Mouse (Mus musculus) heart, adult 2 months (tissue): ENCODE data around the gene Sertad3. TPM values are rescaled to one million over a fixed set of nuclear protein-coding genes. Genes with fewer than 3 reads are reported as not detected.

ENCODE experiments used
- DNase-seq, 2 experiments: peaks; one replicate each; pipeline ENCODE4 v3.0.0; 2021
- H3K27ac ChIP-seq: fragments of 200-600 bp; 2 replicates; pipeline ENCODE4 v1.8.1; 2022
- H3K27me3 ChIP-seq: fragments of 200-500 bp; 2 replicates; pipeline ENCODE4 v1.6.1; 2012; ENCODE audit warnings: mild to moderate bottlenecking, low read length, inconsistent platforms, mixed read lengths; ENCODE audit not compliant: control insufficient read depth, insufficient read depth
- H3K36me3 ChIP-seq: fragments of 200-500 bp; 2 replicates; pipeline ENCODE4 v1.6.1; 2012; ENCODE audit warnings: low read length, inconsistent platforms; ENCODE audit not compliant: control insufficient read depth, insufficient read depth
- H3K4me1 ChIP-seq: fragments of 200-500 bp; 2 replicates; pipeline ENCODE4 v1.6.1; 2011; ENCODE audit warnings: low read length; ENCODE audit not compliant: control insufficient read depth, insufficient read depth
- H3K4me3 ChIP-seq: fragments of 200-600 bp; 2 replicates; pipeline ENCODE4 v1.8.1; 2022
- H3K79me2 ChIP-seq: fragments of 200-500 bp; replicated peaks from 2 replicates; pipeline ENCODE4 v1.6.1; 2012; ENCODE audit warnings: mild to moderate bottlenecking, inconsistent platforms, low read length, moderate library complexity, mixed read lengths; ENCODE audit not compliant: control insufficient read depth, insufficient read depth
- H3K9ac ChIP-seq: fragments of 200-500 bp; 2 replicates; pipeline ENCODE4 v1.6.1; 2012; ENCODE audit warnings: low read depth, mild to moderate bottlenecking, control low read depth, inconsistent platforms, low read length, mixed read lengths
- CTCF ChIP-seq: fragments of 200-600 bp; IDR thresholded peaks from 2 replicates; pipeline ENCODE4 v1.8.1; 2022; ENCODE audit warnings: antibody characterized with exemption, mild to moderate bottlenecking, moderate library complexity
- EP300 ChIP-seq: fragments of 200-500 bp; IDR thresholded peaks from 2 replicates; pipeline ENCODE4 v1.6.1; 2011; ENCODE audit warnings: low read depth, low read length, control low read depth; ENCODE audit not compliant: insufficient read depth
- POLR2A ChIP-seq: fragments of 200-500 bp; IDR thresholded peaks from 2 replicates; pipeline ENCODE4 v1.6.1; 2011; ENCODE audit warnings: mild to moderate bottlenecking, low read depth, low read length, control low read depth; ENCODE audit not compliant: insufficient read depth
- WGBS: fragments of 180-500 bp; shearing (Covaris S2); methylation state at CpG from one replicate; pipeline ENCODE4 v1.1.7; 2018; 5-methylcytosine and 5-hydroxymethylcytosine counted together
- intact Hi-C: fragments of 180-260 bp; cut with DNase I; formaldehyde crosslinking; loops from one replicate; pipeline ENCODE4 v1.15.1; 2025
- polyA plus RNA-seq: library from polyadenylated mRNA; depleted of rRNA; stranded (reverse); fragments of >200 nt; gene quantifications from 2 replicates; pipeline ENCODE4 v1.2.3, GENCODE M21; 2012; rRNA removed
- total RNA-seq, 2 experiments: library from RNA; stranded (reverse); gene quantifications; 2 replicates each; pipeline ENCODE4 v1.2.3; 2021

The Sertad3 gene
- total and polyA plus RNA-seq, 3 experiments: 3.5 to 6.9 (median 6.2) TPM

GRCm38 (mm10) chr7:27518314-27518713 lies 44.7 kb downstream of the Sertad3 start:
- no peak for DNase-seq

DNA sequence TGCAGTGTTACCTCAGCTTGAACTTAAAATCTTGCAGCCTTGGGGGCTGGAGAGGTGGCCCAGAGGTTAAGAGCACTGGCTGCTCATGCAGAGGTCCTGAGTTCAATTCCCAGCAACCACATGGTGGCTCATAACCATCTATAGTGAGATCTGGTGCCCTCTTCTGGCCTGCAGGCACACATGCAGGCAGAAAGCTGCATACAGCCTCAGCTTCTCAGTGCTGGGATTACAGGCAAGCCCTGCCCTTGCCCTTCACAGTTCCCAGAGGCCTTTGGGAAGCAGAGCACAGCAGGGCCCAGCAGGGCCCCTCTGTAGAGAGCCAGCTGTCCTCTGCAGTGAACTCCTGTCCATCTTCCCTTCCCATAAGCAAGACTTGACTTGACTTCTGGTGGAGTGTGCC lies 46.5 kb downstream of the Sertad3 start:
- H3K27me3 ChIP-seq: no peaks in the 10 kb centered on the region
- no peaks in the 10 kb centered on the region for H3K36me3 ChIP-seq
- intact Hi-C loops: no loop called here
- H3K4me3 ChIP-seq: no peak overlapping the region
- H3K9ac ChIP-seq: no peak overlapping the region
- no peaks in the 10 kb centered on the region for H3K4me1 ChIP-seq
- no peak overlapping the region for H3K27ac ChIP-seq
- no peaks in the 10 kb centered on the region for H3K79me2 ChIP-seq
- no peak for DNase-seq
- peak; percentile 31; the same call in 1 of the 2 replicates for TF ChIP-seq CTCF
- no peak for TF ChIP-seq POLR2A
- TF ChIP-seq EP300: no peak

More at GRCm38 (mm10) chr7:27518314-27518713, 44.7 kb downstream of the Sertad3 start:
- no peak overlapping the region for H3K27ac ChIP-seq
- no peak overlapping the region for H3K9ac ChIP-seq
- no peak overlapping the region for H3K4me3 ChIP-seq
- H3K79me2 ChIP-seq: no peaks in the 10 kb centered on the region
- WGBS: 86% methylated on average over 9 of the region's 9 CpGs
- no peaks in the 10 kb centered on the region for H3K36me3 ChIP-seq
- no peaks in the 10 kb centered on the region for H3K27me3 ChIP-seq
- H3K4me1 ChIP-seq: no peaks in the 10 kb centered on the region
- no peak for TF ChIP-seq EP300
- intact Hi-C loops: no loop called here

GRCm38 (mm10) chr7:27520599-27520998 lies 47.0 kb downstream of the Sertad3 start:
- no peak overlapping the region for H3K9ac ChIP-seq
- H3K79me2 ChIP-seq: no peaks in the 10 kb centered on the region
- intact Hi-C loops: no loop called here
- DNase-seq: no peak
- H3K27me3 ChIP-seq: no peaks in the 10 kb centered on the region
- WGBS: 45% methylated on average over 1 of the region's 1 CpGs
- no peak for TF ChIP-seq CTCF
- no peak for TF ChIP-seq EP300
- TF ChIP-seq POLR2A: no peak
- H3K36me3 ChIP-seq: no peaks in the 10 kb centered on the region
- H3K4me3 ChIP-seq: no peak overlapping the region
- no peak overlapping the region for H3K27ac ChIP-seq
- no peaks in the 10 kb centered on the region for H3K4me1 ChIP-seq

DNA sequence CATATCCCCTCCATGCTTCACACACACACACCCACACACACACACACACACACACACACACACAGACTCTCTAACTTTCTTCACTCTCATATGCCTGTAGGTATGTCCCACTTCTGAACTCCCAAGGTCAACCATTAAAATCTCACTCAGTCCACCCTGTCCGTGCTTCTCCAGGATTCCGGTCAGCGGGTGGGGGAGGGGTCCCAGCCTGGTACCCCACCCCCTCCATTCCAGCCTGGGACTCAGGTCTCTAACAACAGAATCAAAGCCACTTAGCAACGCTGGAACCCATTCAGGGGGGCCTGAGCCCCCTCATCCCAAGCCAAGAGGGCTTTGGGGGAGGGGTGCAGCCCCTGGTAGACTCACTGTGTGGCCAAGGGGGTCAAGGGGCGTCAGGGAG lies 49.4 kb downstream of the Sertad3 start, which contains the start of gene Hipk4:
Gene Hipk4 (plus strand): TSS at position 301 of the 400 bp plus-strand sequence.
- WGBS: 67% methylated on average over 5 of the region's 5 CpGs
- no peaks in the 10 kb centered on the region for H3K79me2 ChIP-seq
- H3K27ac ChIP-seq: no peak within 1 kb of the TSS
- no peak within 1 kb of the TSS for H3K9ac ChIP-seq
- no peaks in the 10 kb centered on the region for H3K27me3 ChIP-seq
- H3K36me3 ChIP-seq: no peaks in the 10 kb centered on the region
- no peak within 1 kb of the TSS for H3K4me3 ChIP-seq
- intact Hi-C loops: no loop called here
- DNase-seq: no peak
- H3K4me1 ChIP-seq: no peaks in the 10 kb centered on the region
- no peak for TF ChIP-seq CTCF
- TF ChIP-seq POLR2A: no peak
- TF ChIP-seq EP300: no peak

DNA sequence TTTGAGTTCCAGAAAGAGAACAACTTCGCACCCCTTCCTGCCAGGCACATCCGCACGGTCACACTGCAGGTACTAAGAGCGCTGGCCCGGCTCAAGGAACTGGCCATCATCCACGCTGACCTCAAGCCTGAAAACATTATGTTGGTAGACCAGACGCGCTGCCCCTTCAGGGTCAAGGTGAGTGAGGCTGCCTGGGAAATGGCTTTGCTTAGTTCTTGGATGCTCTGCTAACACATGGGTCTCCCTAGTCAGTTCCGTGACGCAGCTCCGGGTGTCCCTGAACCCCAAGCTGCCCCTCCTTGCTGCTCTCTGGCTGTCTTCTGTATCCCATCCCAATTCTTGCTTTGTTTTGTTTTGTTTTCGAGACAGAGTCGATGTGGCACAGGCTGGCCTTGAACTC lies 50.2 kb downstream of the Sertad3 start:
- Histone ChIP-seq H3K4me1 (no peaks in the 10 kb centered on the region), H3K4me3 (no peak overlapping the region), H3K36me3 (no peaks in the 10 kb centered on the region), H3K27me3 (no peaks in the 10 kb centered on the region), H3K27ac (no peak overlapping the region), H3K9ac (no peak overlapping the region), H3K79me2 (no peaks in the 10 kb centered on the region)
- intact Hi-C loops: no loop called here
- DNase-seq: no peak
- TF ChIP-seq POLR2A: no peak
- TF ChIP-seq EP300: no peak
- no peak for TF ChIP-seq CTCF
- WGBS: 93% methylated on average over 13 of the region's 13 CpGs

- Histone ChIP-seq H3K4me1 (no peaks in the 10 kb centered on the region), H3K79me2 (no peaks in the 10 kb centered on the region), H3K27me3 (no peaks in the 10 kb centered on the region), H3K27ac (no peak overlapping the region), H3K4me3 (no peak overlapping the region), H3K9ac (no peak overlapping the region), H3K36me3 (no peaks in the 10 kb centered on the region)
- intact Hi-C loops: loop anchor here (1.0 to 5.0 kb wide), 5 partner anchors 17 to 190 kb away; partner anchors contain the start of genes Blvrb and Sptbn4
- peak; percentile 97 for TF ChIP-seq CTCF
- no peak for TF ChIP-seq EP300
- TF ChIP-seq POLR2A: no peak
- WGBS: 18% methylated on average over 10 of the region's 10 CpGs
- DNase-seq: peak; percentile 77 to 83
Measured at GRCm38 (mm10) chr7:27526039-27526827, 52.7 kb downstream of the Sertad3 start.

Other genes with a start within 250 kb of the Sertad3 start
- gene Itpkc, start 245.1 kb upstream of the Sertad3 start, total RNA-seq: 1 to 10 TPM; 4.2 to 4.8 TPM
- 4.2 and 4.4 TPM in 2 replicates for gene Itpkc, start 245.1 kb upstream of the Sertad3 start, polyA plus RNA-seq
- 1 to 10 TPM; 7.5 to 8.3 TPM for gene Coq8b, start 240.7 kb upstream of the Sertad3 start, total RNA-seq
- gene Coq8b, start 240.7 kb upstream of the Sertad3 start, polyA plus RNA-seq: 11.6 and 19.4 TPM in 2 replicates
- gene Numbl, start 215.3 kb upstream of the Sertad3 start, total RNA-seq: 1 to 10 TPM; 3.7 to 6.1 TPM
- gene Numbl, start 215.3 kb upstream of the Sertad3 start, polyA plus RNA-seq: 7.8 and 9.7 TPM in 2 replicates
- gene Ltbp4, start 136.1 kb upstream of the Sertad3 start, total RNA-seq: 100 to 1,000 TPM; 187 to 221 TPM
- 349 and 374 TPM in 2 replicates for gene Ltbp4, start 136.1 kb upstream of the Sertad3 start, polyA plus RNA-seq
- gene Shkbp1, start 117.7 kb upstream of the Sertad3 start, total RNA-seq: 1 to 10 TPM; 4.6 to 7.1 TPM
- gene Shkbp1, start 117.7 kb upstream of the Sertad3 start, polyA plus RNA-seq: 17.3 and 20.2 TPM in 2 replicates
- gene Gm20479, start 116.3 kb upstream of the Sertad3 start, total RNA-seq: under 1 TPM in 1 of 2 experiments, not detected in 1; 0.52 TPM
- not detected in 2 replicates for gene Gm20479, start 116.3 kb upstream of the Sertad3 start, polyA plus RNA-seq
- gene Sptbn4, start 26.1 kb upstream of the Sertad3 start, total RNA-seq: under 1 TPM; 0.18 to 0.20 TPM
- gene Sptbn4, start 26.1 kb upstream of the Sertad3 start, polyA plus RNA-seq: 0.23 and 0.44 TPM in 2 replicates
- gene Blvrb, start 25.8 kb upstream of the Sertad3 start, total RNA-seq: 10 to 100 TPM; 29.9 to 31.7 TPM
- gene Blvrb, start 25.8 kb upstream of the Sertad3 start, polyA plus RNA-seq: 41.7 and 46.2 TPM in 2 replicates
- 10 to 100 TPM in 1 of 2 experiments, 1 to 10 TPM in 1; 7.6 to 10.2 TPM for gene Sertad1, start 13.1 kb downstream of the Sertad3 start, total RNA-seq
- 12.2 and 14.0 TPM in 2 replicates for gene Sertad1, start 13.1 kb downstream of the Sertad3 start, polyA plus RNA-seq
- gene Prx, start 25.6 kb downstream of the Sertad3 start, total RNA-seq: under 1 TPM; 0.59 to 0.81 TPM
- 0.59 and 0.61 TPM in 2 replicates for gene Prx, start 25.6 kb downstream of the Sertad3 start, polyA plus RNA-seq
- under 1 TPM; 0.10 to 0.14 TPM for gene Hipk4, start 49.5 kb downstream of the Sertad3 start, total RNA-seq
- gene Hipk4, start 49.5 kb downstream of the Sertad3 start, polyA plus RNA-seq: 0.20 and 0.21 TPM in 2 replicates
- 10 to 100 TPM; 22.9 to 30.6 TPM for gene Pld3, start 79.5 kb downstream of the Sertad3 start, total RNA-seq
- 54.8 and 68.1 TPM in 2 replicates for gene Pld3, start 79.5 kb downstream of the Sertad3 start, polyA plus RNA-seq
- gene 2310022A10Rik, start 79.5 kb downstream of the Sertad3 start, total RNA-seq: 10 to 100 TPM; 72.0 to 72.1 TPM
- 79.5 and 87.4 TPM in 2 replicates for gene 2310022A10Rik, start 79.5 kb downstream of the Sertad3 start, polyA plus RNA-seq
- gene Akt2, start 117.8 kb downstream of the Sertad3 start, total RNA-seq: 100 to 1,000 TPM; 181 to 219 TPM
- gene Akt2, start 117.8 kb downstream of the Sertad3 start, polyA plus RNA-seq: 134 and 181 TPM in 2 replicates
- not detected for gene Ttc9b, start 180.1 kb downstream of the Sertad3 start, total RNA-seq
- gene Ttc9b, start 180.1 kb downstream of the Sertad3 start, polyA plus RNA-seq: not detected in 2 replicates
- gene Map3k10, start 200.8 kb downstream of the Sertad3 start, total RNA-seq: 10 to 100 TPM; 20.6 to 21.7 TPM
- gene Map3k10, start 200.8 kb downstream of the Sertad3 start, polyA plus RNA-seq: 13.5 and 14.6 TPM in 2 replicates
- gene Zfp607b, start 215.6 kb downstream of the Sertad3 start, total RNA-seq: under 1 TPM; 0.42 to 0.52 TPM
- gene Zfp607b, start 215.6 kb downstream of the Sertad3 start, polyA plus RNA-seq: 0.18 and 0.20 TPM in 2 replicates